Comparison of ENCODE assay signal across 9 mouse cellular contexts in the genomic region with DNA sequence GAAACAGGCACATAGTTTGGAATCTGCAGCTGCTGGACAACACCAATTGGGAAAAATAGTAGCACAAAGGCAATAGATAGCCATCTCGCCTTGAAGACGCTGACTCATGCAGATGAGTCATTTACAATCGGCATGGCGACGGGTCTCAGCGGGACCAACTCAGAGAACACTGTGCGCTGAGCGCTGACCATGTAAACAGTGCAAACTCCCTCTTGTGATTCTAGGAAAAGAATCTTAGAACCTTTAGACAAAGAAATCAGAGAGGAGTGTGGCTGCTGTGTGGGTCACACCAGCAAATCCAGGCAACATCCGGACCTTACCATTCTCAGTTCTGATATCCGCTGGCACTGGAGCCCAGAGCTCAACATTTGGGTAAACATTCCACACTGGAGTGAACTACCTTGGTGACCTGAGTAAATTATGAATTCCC. TPM values are rescaled to one million over a fixed set of nuclear protein-coding genes. Genes with fewer than 3 reads are reported as not detected.
DNase-seq lines count a peak whose midpoint lies in the region; ATAC-seq lines count a peak whose summit lies in the region.
"Had no signal": no experiment of that assay in that cellular context is flagged by ENCODE, and none has a peak within 500 bp of the region (broad histone marks: within the 10 kb centered on the region; RNA-seq: fewer than 3 reads in every experiment).

No protein-coding gene starts in this region.

- H3K4me2 ChIP-seq in hindbrain, embryonic 16.5 days (ENCODE audit: low read length), result no peak overlapping the region
- H3K4me2 ChIP-seq in hindbrain, embryonic 11.5 days (replicated peaks; ENCODE audit: low read depth, low read length), result no peak overlapping the region
- H3K4me2 ChIP-seq: limb, embryonic 12.5 days had no signal

- no peak overlapping the region for H3K4me3 ChIP-seq in hindbrain, embryonic 16.5 days (ENCODE audit: low read length)
- no peak overlapping the region for H3K4me3 ChIP-seq in hindbrain, embryonic 11.5 days (ENCODE audit: low read depth, low read length)
- H3K4me3 ChIP-seq: limb, embryonic 12.5 days had no signal

- no peaks in the 10 kb centered on the region for H3K27me3 ChIP-seq in hindbrain, embryonic 16.5 days (replicated peaks; ENCODE audit: control insufficient read depth, insufficient read depth, low read length)
- no peaks in the 10 kb centered on the region for H3K27me3 ChIP-seq in hindbrain, embryonic 11.5 days (ENCODE audit: control insufficient read depth, insufficient read depth, low read length)
- H3K27me3 ChIP-seq: limb, embryonic 12.5 days had no signal

- no peaks in the 10 kb centered on the region for H3K36me3 ChIP-seq in hindbrain, embryonic 16.5 days (ENCODE audit: control insufficient read depth, insufficient read depth, low read length)
- no peaks in the 10 kb centered on the region for H3K36me3 ChIP-seq in hindbrain, embryonic 11.5 days (ENCODE audit: control insufficient read depth, insufficient read depth, low read length)
- H3K36me3 ChIP-seq: limb, embryonic 12.5 days had no signal

- H3K4me1 ChIP-seq in hindbrain, embryonic 16.5 days (ENCODE audit: control insufficient read depth, insufficient read depth, low read depth, low read length), result no peaks in the 10 kb centered on the region
- H3K4me1 ChIP-seq in hindbrain, embryonic 11.5 days (replicated peaks; ENCODE audit: control insufficient read depth, insufficient read depth, low read length), result no peaks in the 10 kb centered on the region
- H3K4me1 ChIP-seq: limb, embryonic 12.5 days had no signal

- H3K9ac ChIP-seq in hindbrain, embryonic 16.5 days (ENCODE audit: low read depth, low read length), result no peak overlapping the region
- H3K9ac ChIP-seq in hindbrain, embryonic 11.5 days (ENCODE audit: low read depth, low read length), result no peak overlapping the region
- H3K9ac ChIP-seq: limb, embryonic 12.5 days had no signal

- no peak for DNase-seq in hindbrain, embryonic 11.5 days (ENCODE audit: low spot score)
- DNase-seq in adrenal gland, adult (ENCODE audit: inconsistent age in 2 of 2, low spot score in 1 of 2), result peak; percentile 84 to 93
- peak; percentile 64 to 76 for DNase-seq in heart, adult 9 months (ENCODE audit: low spot score in 2 of 2)
- peak; percentile 81 for DNase-seq in large intestine, adult 2 months (ENCODE audit: low read depth, low spot score)
- no peak for DNase-seq in neural tube, embryonic 10.5 days (ENCODE audit: extremely low spot score, low spot score)
- no peak for DNase-seq in cerebellum, postnatal 10 days

- H3K9me3 ChIP-seq in hindbrain, embryonic 16.5 days (ENCODE audit: control insufficient read depth, low read length), result no peaks in the 10 kb centered on the region
- no peaks in the 10 kb centered on the region for H3K9me3 ChIP-seq in hindbrain, embryonic 11.5 days (ENCODE audit: control insufficient read depth, low read length)
- H3K9me3 ChIP-seq: limb, embryonic 12.5 days had no signal

- peak; percentile 11; the same call in 1 of the 2 replicates for ATAC-seq in hindbrain, embryonic 16.5 days
- ATAC-seq in hindbrain, embryonic 11.5 days (ENCODE audit: low FRiP score), result no peak
- peak; percentile 80 for ATAC-seq in neutrophil, adult 5-6 weeks (ENCODE audit: extremely low read depth, insufficient number of reproducible peaks, low FRiP score, poor library complexity, severe bottlenecking)

- no peak overlapping the region for H3K27ac ChIP-seq in hindbrain, embryonic 16.5 days (ENCODE audit: low read depth, low read length)
- no peak overlapping the region for H3K27ac ChIP-seq in hindbrain, embryonic 11.5 days (ENCODE audit: low read depth, low read length)
- H3K27ac ChIP-seq: limb, embryonic 12.5 days had no signal

- 46% methylated on average over 10 of the region's 10 CpGs for WGBS in hindbrain, embryonic 16.5 days
- 53% methylated on average over 10 of the region's 10 CpGs for WGBS in hindbrain, embryonic 11.5 days
- WGBS in large intestine, adult 2 months, result 6% methylated on average over 10 of the region's 10 CpGs

RNA-seq across cellular contexts. Expression of gene Klf6, which starts 16.1 kb away (rescaled TPM):
- polyA plus RNA-seq in hindbrain, embryonic 16.5 days (2015; fragmentation: Nextera tagmentation; extraction: Ambion mirVana), result 87.6 and 96.3 TPM in 2 replicates
- polyA plus RNA-seq in hindbrain, embryonic 11.5 days (2014; fragmentation: Nextera tagmentation; extraction: Ambion mirVana), result 74.1 and 77.9 TPM in 2 replicates
- 27.2 and 57.9 TPM in 2 replicates for polyA plus RNA-seq in large intestine, adult 2 months (2012; rRNA removed)
- 607 and 625 TPM in 2 replicates for total RNA-seq in neutrophil, adult 5-6 weeks (2017)

Comparison
In these comparisons a context has a peak if more than half of its experiments do, and no peak if none do; other contexts are left out.
1. DNase-seq: peak in adrenal gland, adult (2 of 2), heart, adult 9 months (2 of 2) and large intestine, adult 2 months (single experiment); none in hindbrain, embryonic 11.5 days (single experiment), neural tube, embryonic 10.5 days (single experiment) and cerebellum, postnatal 10 days (0 of 2).